20 mouse cellular contexts compared by ENCODE assay signal in genomic region chr1:194946467-194946866, GRCm38 (mm10). TPM values are rescaled to one million over a fixed set of nuclear protein-coding genes. Genes with fewer than 3 reads are reported as not detected.
DNase-seq lines count a peak whose midpoint lies in the region; ATAC-seq and TF ChIP-seq lines count a peak whose summit lies in the region.
"Had no signal": no experiment of that assay in that cellular context is flagged by ENCODE, and none has a peak within 500 bp of the region (broad histone marks: within the 10 kb centered on the region; RNA-seq: fewer than 3 reads in every experiment).

No protein-coding gene starts in this region.

- H3K9me3 ChIP-seq in liver, embryonic 11.5 days (ENCODE audit: control insufficient read depth, low read length), result no peaks in the 10 kb centered on the region
- no peaks in the 10 kb centered on the region for H3K9me3 ChIP-seq in liver, embryonic 16.5 days (replicated peaks; ENCODE audit: control insufficient read depth, low read length)
- H3K9me3 ChIP-seq: embryonic facial prominence, embryonic 13.5 days; forebrain, embryonic 13.5 days; heart, embryonic 12.5 days; hindbrain, embryonic 13.5 days; intestine, embryonic 15.5 days had no signal

- no peak; the same call in 1 of the 2 replicates for ATAC-seq in liver, embryonic 11.5 days (replicated peaks; ENCODE audit: low FRiP score)
- ATAC-seq in liver, embryonic 16.5 days (ENCODE audit: low read depth), result 0 out of 2 replicates have a peak, but pooled peaks have one; percentile 3
- ATAC-seq: forebrain, embryonic 13.5 days; forebrain, postnatal 0 days; intestine, embryonic 15.5 days had no signal

- H3K27ac ChIP-seq in gastrocnemius, adult 2 months, result peak overlapping the region; percentile 63; the same call in 1 of the 2 replicates
- H3K27ac ChIP-seq in liver, embryonic 11.5 days (ENCODE audit: low read depth, low read length), result no peak overlapping the region
- H3K27ac ChIP-seq in liver, embryonic 16.5 days (ENCODE audit: low read length), result no peak overlapping the region
- H3K27ac ChIP-seq: embryonic facial prominence, embryonic 13.5 days; forebrain, embryonic 13.5 days; hindbrain, embryonic 13.5 days; intestine, embryonic 15.5 days had no signal

- no peak overlapping the region for H3K9ac ChIP-seq in liver, embryonic 11.5 days (ENCODE audit: low read depth, low read length)
- H3K9ac ChIP-seq in liver, embryonic 16.5 days (ENCODE audit: low read depth, low read length), result no peak overlapping the region
- H3K9ac ChIP-seq: embryonic facial prominence, embryonic 13.5 days; forebrain, embryonic 13.5 days; forebrain, postnatal 0 days; heart, embryonic 12.5 days; hindbrain, embryonic 13.5 days; intestine, embryonic 15.5 days had no signal

- H3K4me2 ChIP-seq in liver, embryonic 11.5 days, result no peak overlapping the region
- no peak overlapping the region for H3K4me2 ChIP-seq in liver, embryonic 16.5 days (ENCODE audit: low read depth, low read length)
- H3K4me2 ChIP-seq: embryonic facial prominence, embryonic 13.5 days; forebrain, embryonic 13.5 days; heart, embryonic 12.5 days; hindbrain, embryonic 13.5 days; intestine, embryonic 15.5 days had no signal

- no peak for DNase-seq in gastrocnemius, adult 2 months
- DNase-seq in gastrocnemius, postnatal 36 days, result no peak
- peak; percentile 12 for DNase-seq in liver
- no peak for DNase-seq in liver, embryonic 11.5 days (ENCODE audit: low spot score)
- no peak for DNase-seq in retina, postnatal 1 day
- DNase-seq in embryo, embryonic 9.5 days (ENCODE audit: extremely low spot score), result no peak
- DNase-seq: adrenal gland, postnatal 10 days; cerebellum, adult 11 months; cerebellum, adult 8-10 months; cerebellum, postnatal 14 days; forebrain, postnatal 0 days; gastrocnemius, postnatal 25 days; heart, postnatal 36 days had no signal

- H3K4me1 ChIP-seq in liver, embryonic 11.5 days (replicated peaks; ENCODE audit: control insufficient read depth, insufficient read depth, low read length), result no peaks in the 10 kb centered on the region; the same call in 1 of the 2 replicates
- no peaks in the 10 kb centered on the region for H3K4me1 ChIP-seq in liver, embryonic 16.5 days (ENCODE audit: control insufficient read depth, low read depth, low read length)
- H3K4me1 ChIP-seq: forebrain, embryonic 13.5 days; hindbrain, embryonic 13.5 days; intestine, embryonic 15.5 days had no signal

- no peak overlapping the region; the same call in 1 of the 2 replicates for H3K4me3 ChIP-seq in gastrocnemius, adult 2 months
- no peak overlapping the region for H3K4me3 ChIP-seq in liver, embryonic 11.5 days (ENCODE audit: low read depth, low read length)
- H3K4me3 ChIP-seq in liver, embryonic 16.5 days (ENCODE audit: low read depth, low read length), result no peak overlapping the region
- H3K4me3 ChIP-seq: embryonic facial prominence, embryonic 13.5 days; forebrain, embryonic 13.5 days; heart, embryonic 12.5 days; hindbrain, embryonic 13.5 days; intestine, embryonic 15.5 days had no signal

- intact Hi-C loops in gastrocnemius, adult 2 months (cut with DNase I), result no loop called here
- intact Hi-C loops in gastrocnemius, postnatal 36 days (cut with DNase I), result no loop called here

- 50% methylated on average over 1 of the region's 1 CpGs for WGBS in liver, embryonic 11.5 days
- 40% methylated on average over 1 of the region's 1 CpGs for WGBS in liver, embryonic 16.5 days (ENCODE audit: insufficient replicate concordance)

- no peaks in the 10 kb centered on the region for H3K27me3 ChIP-seq in liver, embryonic 11.5 days (replicated peaks; ENCODE audit: control insufficient read depth, insufficient read depth, low read length)
- H3K27me3 ChIP-seq in liver, embryonic 16.5 days (ENCODE audit: control insufficient read depth, insufficient read depth, low read depth, low read length), result no peaks in the 10 kb centered on the region
- H3K27me3 ChIP-seq: embryonic facial prominence, embryonic 13.5 days; forebrain, embryonic 13.5 days; heart, embryonic 12.5 days; hindbrain, embryonic 13.5 days; intestine, embryonic 15.5 days had no signal

- no peak for TF ChIP-seq CTCF in gastrocnemius, adult 2 months (IDR thresholded peaks at IDR 0.05)

- H3K36me3 ChIP-seq in liver, embryonic 11.5 days (ENCODE audit: control insufficient read depth, insufficient read depth, low read length), result no peaks in the 10 kb centered on the region
- H3K36me3 ChIP-seq in liver, embryonic 16.5 days (ENCODE audit: control insufficient read depth, insufficient read depth), result no peaks in the 10 kb centered on the region
- H3K36me3 ChIP-seq: embryonic facial prominence, embryonic 13.5 days; hindbrain, embryonic 13.5 days; intestine, embryonic 15.5 days had no signal

RNA-seq across cellular contexts. Expression of gene Cd34, which starts 7.8 kb away (rescaled TPM):
- total RNA-seq in gastrocnemius, adult 2 months (2021), result 10 to 100 TPM; 32.8 to 49.3 TPM
- 10 to 100 TPM; 39.8 to 41.4 TPM for total RNA-seq in gastrocnemius, postnatal 36 days (2021)
- polyA plus RNA-seq in liver, embryonic 11.5 days (2014; fragmentation: Nextera tagmentation; extraction: Ambion mirVana), result 35.8 and 37.1 TPM in 2 replicates
- polyA plus RNA-seq in liver, embryonic 16.5 days (2015; fragmentation: Nextera tagmentation; extraction: Ambion mirVana), result 7.7 and 9.4 TPM in 2 replicates
- total RNA-seq: MEL had no signal
